Mouse (Mus musculus) limb, embryonic 14.5 days (tissue): ENCODE data around the gene Spag17. TPM values are rescaled to one million over a fixed set of nuclear protein-coding genes. Genes with fewer than 3 reads are reported as not detected.

Experiments
- ATAC-seq: fragments of 200-750 bp; cut with Nextera tagmentation; 2 replicates; pipeline ENCODE4 v1.8.0; 2017; ENCODE audit warnings: low read depth, moderate number of reproducible peaks, moderate TSS enrichment; ENCODE audit not compliant: low FRiP score
- DNase-seq: peaks from one replicate; pipeline ENCODE4 v3.0.0-alpha.2; 2015; ENCODE audit warnings: low spot score
- H3K27ac ChIP-seq: fragments of 300-500 bp; sonication (generic); replicated peaks from 2 replicates; pipeline ENCODE4 v1.5.1; 2014; ENCODE audit warnings: low read depth, mild to moderate bottlenecking, low read length, moderate library complexity, mixed read lengths
- H3K27me3 ChIP-seq: fragments of 300-500 bp; sonication (generic); 2 replicates; pipeline ENCODE4 v1.6.1; 2014; ENCODE audit warnings: low read length, mixed read lengths; ENCODE audit not compliant: control insufficient read depth, insufficient read depth
- H3K36me3 ChIP-seq: fragments of 300-500 bp; sonication (generic); 2 replicates; pipeline ENCODE4 v1.6.1; 2014; ENCODE audit warnings: mild to moderate bottlenecking, low read length, moderate library complexity, mixed read lengths; ENCODE audit not compliant: control insufficient read depth, insufficient read depth
- H3K4me1 ChIP-seq: fragments of 300-500 bp; sonication (generic); 2 replicates; pipeline ENCODE4 v1.6.1; 2014; ENCODE audit warnings: antibody characterized with exemption, low read length, mixed read lengths; ENCODE audit not compliant: control insufficient read depth, insufficient read depth
- H3K4me2 ChIP-seq: fragments of 300-500 bp; sonication (generic); replicated peaks from 2 replicates; pipeline ENCODE4 v1.6.1; 2014; ENCODE audit warnings: low read depth, mild to moderate bottlenecking, low read length, moderate library complexity; ENCODE audit not compliant: severe bottlenecking
- H3K4me3 ChIP-seq: fragments of 300-500 bp; sonication (generic); replicated peaks from 2 replicates; pipeline ENCODE4 v1.5.1; 2014; ENCODE audit warnings: low read length
- H3K9ac ChIP-seq: fragments of 300-500 bp; sonication (generic); 2 replicates; pipeline ENCODE4 v1.6.1; 2014; ENCODE audit warnings: mild to moderate bottlenecking, low read depth, low read length, moderate library complexity; ENCODE audit not compliant: severe bottlenecking
- H3K9me3 ChIP-seq: fragments of 300-500 bp; sonication (generic); 2 replicates; pipeline ENCODE4 v1.6.1; 2016; ENCODE audit warnings: low read length; ENCODE audit not compliant: control insufficient read depth
- POLR2A ChIP-seq: fragments of 200-500 bp; IDR thresholded peaks from 2 replicates; pipeline ENCODE4 v1.8.0; 2012; ENCODE audit warnings: inconsistent platforms, mild to moderate bottlenecking, moderate library complexity, borderline replicate concordance; ENCODE audit not compliant: insufficient read depth, insufficient read length; ENCODE audit errors: extremely low read depth
- WGBS: fragments of 180-500 bp; shearing (Covaris S2); extraction: QIAGEN DNeasy Blood & Tissue Kit; methylation state at CpG from one replicate; pipeline ENCODE4 v1.1.7; 2014; 5-methylcytosine and 5-hydroxymethylcytosine counted together
- polyA plus RNA-seq, 2 experiments: library from polyadenylated mRNA; depleted of rRNA in 1 of 2; stranded (reverse) in 1 of 2; unstranded in 1 of 2; fragments of >200 nt; fragmentation: Nextera tagmentation in 1 of 2; extraction: Ambion mirVana in 1 of 2; gene quantifications; 2 replicates each; pipeline versions ENCODE4 v1.2.1 to v1.2.3; 2012 to 2014

Spag17 gene
- polyA plus RNA-seq, 2 experiments = 0.73 to 0.74 TPM

DNA sequence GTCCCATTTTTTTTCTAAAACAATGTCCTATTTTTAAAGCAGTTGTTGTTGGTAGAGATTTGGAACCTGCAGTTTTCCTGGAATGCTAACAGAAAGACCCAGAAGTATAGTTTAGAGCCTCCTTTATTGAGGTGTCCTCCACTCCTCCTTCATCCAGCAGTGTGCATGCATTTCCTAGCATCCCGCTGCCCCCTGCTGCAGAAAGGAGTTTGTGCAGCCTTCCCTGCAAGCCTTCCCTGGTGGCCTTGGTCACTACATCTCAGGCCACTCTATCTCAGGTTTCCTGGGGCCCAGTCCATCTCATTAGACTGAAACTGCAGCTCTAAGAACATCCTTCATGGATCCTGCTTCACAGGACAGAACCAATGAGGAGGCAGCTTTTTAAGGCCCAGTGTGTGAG is 51.0 kb downstream of the Spag17 start:
- Histone ChIP-seq H3K9ac (no peak overlapping the region), H3K27me3 (no peaks in the 10 kb centered on the region), H3K4me1 (peaks cover 20% of the 10 kb centered on the region), H3K4me2 (no peak overlapping the region), H3K27ac (no peak overlapping the region), H3K36me3 (no peaks in the 10 kb centered on the region), H3K4me3 (no peak overlapping the region), H3K9me3 (no peaks in the 10 kb centered on the region)
- DNase-seq (no peak), ATAC-seq (0 out of 2 replicates have a peak, but pooled peaks have one; percentile 20)
- no peak for TF ChIP-seq POLR2A
- 41% methylated on average over 1 of the region's 1 CpGs for WGBS

DNA sequence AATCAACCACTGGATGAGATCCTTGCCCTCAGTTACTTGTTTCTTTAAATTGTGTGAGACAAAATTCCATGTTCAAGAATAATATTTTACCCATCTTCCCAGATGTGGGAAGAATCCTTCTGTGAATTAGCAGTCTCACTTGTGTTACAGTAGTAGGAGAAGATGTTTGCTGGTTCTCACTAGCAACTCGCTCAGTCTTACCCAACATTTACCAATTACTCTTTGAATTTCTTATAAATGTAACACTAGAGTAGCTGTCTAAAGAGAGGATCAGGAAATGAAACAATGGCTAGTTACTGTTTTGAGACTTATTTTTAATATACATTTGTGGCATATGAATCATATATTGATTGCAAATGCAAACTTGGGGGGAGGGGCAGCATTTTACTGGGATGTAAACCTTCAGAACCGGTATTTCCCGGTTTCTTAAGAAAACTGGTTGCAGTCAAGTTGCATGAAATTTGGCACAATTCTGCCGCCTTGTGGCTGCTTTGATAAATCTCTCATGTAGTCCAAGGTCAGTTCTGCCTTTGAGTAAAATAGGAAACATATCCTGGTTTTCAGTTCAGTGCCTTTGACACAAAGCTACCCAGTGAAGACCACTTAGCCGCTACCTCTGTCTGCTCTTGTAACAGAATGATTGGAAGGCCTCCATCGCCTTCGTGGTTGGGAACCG is 53.5 kb downstream of the Spag17 start:
- no peak overlapping the region for H3K4me2 ChIP-seq
- H3K4me1 ChIP-seq = peaks cover 3% of the 10 kb centered on the region
- H3K9ac ChIP-seq = no peak overlapping the region
- no peaks in the 10 kb centered on the region for H3K27me3 ChIP-seq
- no peaks in the 10 kb centered on the region for H3K9me3 ChIP-seq
- no peak overlapping the region for H3K27ac ChIP-seq
- DNase-seq = peak; percentile 94
- no peak for TF ChIP-seq POLR2A
- ATAC-seq = no peak; the same call in 1 of the 2 replicates
- H3K36me3 ChIP-seq = no peaks in the 10 kb centered on the region
- no peak overlapping the region for H3K4me3 ChIP-seq
- 25% methylated on average over 8 of the region's 8 CpGs for WGBS

DNA sequence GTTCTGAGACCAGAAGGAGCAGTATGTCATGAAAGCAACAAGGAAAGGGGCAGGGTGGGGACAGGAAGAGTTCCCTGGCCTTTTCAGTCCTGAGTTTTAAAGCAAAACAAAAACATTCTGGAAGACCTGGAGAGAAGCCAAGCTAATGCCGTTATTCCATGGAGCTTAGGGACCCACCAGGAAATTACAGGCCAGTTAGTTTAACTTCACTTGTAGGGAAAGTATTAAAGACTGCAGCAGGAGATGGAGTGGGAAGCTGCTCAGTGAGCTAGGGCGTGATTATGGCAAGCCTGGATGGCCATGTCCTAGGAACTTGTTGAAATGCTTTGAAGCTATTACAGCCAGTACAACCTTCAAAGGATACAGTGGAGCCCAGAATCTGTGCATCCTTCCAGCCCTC is 60.0 kb downstream of the Spag17 start:
- Histone ChIP-seq H3K27ac (no peak overlapping the region), H3K9me3 (no peaks in the 10 kb centered on the region), H3K36me3 (no peaks in the 10 kb centered on the region), H3K4me3 (no peak overlapping the region), H3K4me1 (peaks cover 6% of the 10 kb centered on the region; the same call in 1 of the 2 replicates), H3K9ac (no peak overlapping the region), H3K27me3 (no peaks in the 10 kb centered on the region), H3K4me2 (no peak overlapping the region)
- DNase-seq (peak; percentile 82), ATAC-seq (peak; percentile 55)
- WGBS = 17% methylated on average over 2 of the region's 2 CpGs
- TF ChIP-seq POLR2A = no peak

DNA sequence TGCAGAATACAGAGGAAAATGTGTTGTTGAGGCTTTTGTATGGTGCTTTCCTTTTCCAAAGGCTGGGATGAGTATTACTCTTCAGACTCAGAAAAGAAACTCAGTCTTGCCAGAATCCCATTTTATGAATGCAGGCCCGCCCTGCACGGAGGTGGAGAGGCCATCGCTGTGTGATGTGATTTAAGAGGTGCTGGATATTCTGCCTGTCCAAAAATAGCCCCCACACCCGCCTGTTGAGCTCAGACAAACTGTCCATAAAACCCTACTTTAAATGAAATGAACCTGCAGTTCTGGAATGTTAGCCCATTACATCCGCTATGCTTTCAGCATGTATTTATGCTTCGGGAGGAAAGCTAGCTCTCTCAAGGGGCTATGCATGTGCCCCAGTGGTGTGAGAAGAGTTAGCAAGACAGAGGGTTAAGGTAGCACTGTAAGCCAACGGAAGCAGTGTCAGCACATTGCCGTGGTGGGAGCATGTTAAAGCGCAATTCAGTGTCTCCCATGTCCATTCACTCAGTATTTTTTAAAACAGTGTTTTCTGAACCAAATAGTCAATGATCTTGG is 68.9 kb downstream of the Spag17 start:
- peak; percentile 71 for ATAC-seq
- no peak for TF ChIP-seq POLR2A
- Histone ChIP-seq H3K4me1 (peaks cover 13% of the 10 kb centered on the region), H3K4me3 (no peak overlapping the region), H3K36me3 (no peaks in the 10 kb centered on the region), H3K9me3 (no peaks in the 10 kb centered on the region), H3K27ac (no peak overlapping the region), H3K4me2 (0 out of 2 replicates have a peak overlapping the region, but pooled peaks have one; percentile 5), H3K27me3 (no peaks in the 10 kb centered on the region), H3K9ac (no peak overlapping the region)
- 28% methylated on average over 9 of the region's 9 CpGs for WGBS
- DNase-seq = peak; percentile 45

DNA sequence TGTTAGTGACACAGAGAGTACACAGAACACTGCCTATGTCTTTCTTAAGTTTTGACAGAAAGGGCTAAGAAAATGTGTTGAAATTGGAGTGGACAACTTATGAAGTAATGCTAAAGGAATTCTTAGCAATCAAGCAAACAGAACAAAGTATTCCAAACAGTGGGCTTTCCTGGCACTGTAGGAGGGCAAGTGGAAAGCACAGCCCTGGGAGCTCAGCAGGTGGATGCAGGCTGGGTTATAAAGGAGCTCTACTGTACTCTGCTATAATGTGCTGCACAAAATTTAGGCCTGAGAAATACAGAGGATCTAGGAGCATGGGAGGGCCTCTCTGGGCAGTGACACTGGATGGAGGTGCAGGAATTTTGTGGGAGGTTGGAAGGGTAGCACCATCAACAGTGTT is 71.3 kb downstream of the Spag17 start:
- TF ChIP-seq POLR2A = no peak
- DNase-seq (no peak), ATAC-seq (no peak)
- H3K27ac ChIP-seq = no peak overlapping the region
- H3K27me3 ChIP-seq = no peaks in the 10 kb centered on the region
- H3K4me3 ChIP-seq = no peak overlapping the region
- H3K9me3 ChIP-seq = no peaks in the 10 kb centered on the region
- H3K36me3 ChIP-seq = no peaks in the 10 kb centered on the region
- no peak overlapping the region for H3K4me2 ChIP-seq
- no peak overlapping the region for H3K9ac ChIP-seq
- H3K4me1 ChIP-seq = peaks cover 19% of the 10 kb centered on the region
